Mouse (Mus musculus) forebrain, embryonic 16.5 days (tissue): ENCODE results near the gene Stx7. TPM values are rescaled to one million over a fixed set of nuclear protein-coding genes. Genes with fewer than 3 reads are reported as not detected.

Source experiments
- ATAC-seq: fragments of 200-750 bp; cut with Nextera tagmentation; 2 replicates; pipeline ENCODE4 v1.8.0; 2017; ENCODE audit warnings: mild to moderate bottlenecking, moderate library complexity
- H3K27ac ChIP-seq: fragments of 300-500 bp; sonication (generic); 2 replicates; pipeline ENCODE4 v1.5.1; 2014; ENCODE audit warnings: low read length, control low read depth
- H3K27me3 ChIP-seq: fragments of 300-500 bp; sonication (generic); replicated peaks from 2 replicates; pipeline ENCODE4 v1.6.1; 2014; ENCODE audit warnings: low read length; ENCODE audit not compliant: control insufficient read depth, insufficient read depth
- H3K36me3 ChIP-seq: fragments of 300-500 bp; sonication (generic); 2 replicates; pipeline ENCODE4 v1.6.1; 2014; ENCODE audit not compliant: control insufficient read depth, insufficient read depth
- H3K4me1 ChIP-seq: fragments of 300-500 bp; sonication (generic); replicated peaks from 2 replicates; pipeline ENCODE4 v1.6.1; 2014; ENCODE audit warnings: low read length; ENCODE audit not compliant: control insufficient read depth, insufficient read depth
- H3K4me2 ChIP-seq: fragments of 300-500 bp; sonication (generic); 2 replicates; pipeline ENCODE4 v1.6.1; 2014; ENCODE audit warnings: mild to moderate bottlenecking, low read length, control low read depth
- H3K4me3 ChIP-seq: fragments of 300-500 bp; sonication (generic); replicated peaks from 2 replicates; pipeline ENCODE4 v1.5.1; 2014; ENCODE audit warnings: mild to moderate bottlenecking, low read length, control low read depth
- H3K9ac ChIP-seq: fragments of 300-500 bp; sonication (generic); replicated peaks from 2 replicates; pipeline ENCODE4 v1.6.1; 2014; ENCODE audit warnings: low read depth, low read length, control low read depth
- H3K9me3 ChIP-seq: fragments of 300-500 bp; sonication (generic); 2 replicates; pipeline ENCODE4 v1.6.1; 2016; ENCODE audit warnings: low read length; ENCODE audit not compliant: control insufficient read depth
- WGBS: fragments of 180-500 bp; shearing (Covaris S2); extraction: QIAGEN DNeasy Blood & Tissue Kit; methylation state at CpG from one replicate; pipeline ENCODE4 v1.1.7; 2014; 5-methylcytosine and 5-hydroxymethylcytosine counted together
- polyA plus RNA-seq: library from polyadenylated mRNA; unstranded; fragments of >200 nt; fragmentation: Nextera tagmentation; extraction: Ambion mirVana; gene quantifications from 2 replicates; pipeline ENCODE4 v1.2.1, GENCODE M21; 2015

The Stx7 gene
- polyA plus RNA-seq, 1 experiment from 2014 or later: 301 TPM

- no peaks in the 10 kb centered on the region for H3K9me3 ChIP-seq
- H3K4me1 ChIP-seq: no peaks in the 10 kb centered on the region
- no peaks in the 10 kb centered on the region for H3K36me3 ChIP-seq
- no peak overlapping the region for H3K4me3 ChIP-seq
- ATAC-seq: no peak
- no peaks in the 10 kb centered on the region for H3K27me3 ChIP-seq
- H3K9ac ChIP-seq: no peak overlapping the region
- no peak overlapping the region for H3K27ac ChIP-seq
- 81% methylated on average over 3 of the region's 3 CpGs for WGBS
- no peak overlapping the region for H3K4me2 ChIP-seq
Measured at GRCm38 (mm10) chr10:24200099-24200498, 51.0 kb downstream of the Stx7 start.

- Histone ChIP-seq H3K9me3 (no peaks in the 10 kb centered on the region), H3K27ac (no peak overlapping the region), H3K4me2 (no peak overlapping the region), H3K36me3 (no peaks in the 10 kb centered on the region), H3K27me3 (no peaks in the 10 kb centered on the region), H3K4me1 (no peaks in the 10 kb centered on the region), H3K4me3 (no peak overlapping the region), H3K9ac (no peak overlapping the region)
- ATAC-seq: no peak
- WGBS: 84% methylated on average over 6 of the region's 6 CpGs
Measured at GRCm38 (mm10) chr10:24210075-24210474, 61.0 kb downstream of the Stx7 start.

DNA sequence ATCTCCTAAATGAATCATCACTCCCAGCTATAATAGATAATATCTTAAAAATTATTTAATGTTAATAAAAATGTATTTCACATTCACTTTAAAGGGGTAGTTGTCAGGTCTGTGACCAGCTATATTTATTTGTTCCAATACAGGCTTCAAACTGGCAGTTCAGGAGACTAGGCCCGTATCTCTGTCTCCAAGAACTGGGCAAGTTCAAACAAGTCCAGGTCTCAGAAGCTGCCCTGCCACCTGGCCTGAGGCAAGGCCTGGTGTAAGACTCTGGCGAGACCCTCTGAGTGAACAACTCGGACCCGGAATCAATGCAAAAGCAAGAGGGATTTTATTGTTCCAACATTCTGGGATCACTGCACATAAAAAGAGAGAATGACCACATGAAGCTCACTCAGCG lies 64.2 kb downstream of the Stx7 start:
- 72% methylated on average over 5 of the region's 5 CpGs for WGBS
- H3K4me3 ChIP-seq: no peak overlapping the region
- no peaks in the 10 kb centered on the region for H3K36me3 ChIP-seq
- H3K4me1 ChIP-seq: no peaks in the 10 kb centered on the region
- H3K4me2 ChIP-seq: no peak overlapping the region
- H3K9me3 ChIP-seq: no peaks in the 10 kb centered on the region
- no peaks in the 10 kb centered on the region for H3K27me3 ChIP-seq
- no peak overlapping the region for H3K27ac ChIP-seq
- H3K9ac ChIP-seq: no peak overlapping the region
- ATAC-seq: no peak

GRCm38 (mm10) chr10:24217558-24218268 lies 68.6 kb downstream of the Stx7 start:
- Histone ChIP-seq H3K27ac (no peak overlapping the region), H3K4me3 (no peak overlapping the region), H3K36me3 (no peaks in the 10 kb centered on the region), H3K4me1 (no peaks in the 10 kb centered on the region), H3K9ac (no peak overlapping the region), H3K4me2 (no peak overlapping the region), H3K27me3 (peaks cover 7% of the 10 kb centered on the region; the same call in 1 of the 2 replicates), H3K9me3 (no peaks in the 10 kb centered on the region)
- no peak for ATAC-seq
- 56% methylated on average over 6 of the region's 6 CpGs for WGBS

- no peak for ATAC-seq
- Histone ChIP-seq H3K4me2 (no peak overlapping the region), H3K9ac (no peak overlapping the region), H3K27me3 (peaks cover 19% of the 10 kb centered on the region), H3K27ac (no peak overlapping the region), H3K4me3 (no peak overlapping the region), H3K4me1 (peaks cover 10% of the 10 kb centered on the region), H3K9me3 (no peaks in the 10 kb centered on the region), H3K36me3 (no peaks in the 10 kb centered on the region)
- 74% methylated on average over 5 of the region's 5 CpGs for WGBS
Measured at GRCm38 (mm10) chr10:24220931-24221330, 71.8 kb downstream of the Stx7 start.

DNA sequence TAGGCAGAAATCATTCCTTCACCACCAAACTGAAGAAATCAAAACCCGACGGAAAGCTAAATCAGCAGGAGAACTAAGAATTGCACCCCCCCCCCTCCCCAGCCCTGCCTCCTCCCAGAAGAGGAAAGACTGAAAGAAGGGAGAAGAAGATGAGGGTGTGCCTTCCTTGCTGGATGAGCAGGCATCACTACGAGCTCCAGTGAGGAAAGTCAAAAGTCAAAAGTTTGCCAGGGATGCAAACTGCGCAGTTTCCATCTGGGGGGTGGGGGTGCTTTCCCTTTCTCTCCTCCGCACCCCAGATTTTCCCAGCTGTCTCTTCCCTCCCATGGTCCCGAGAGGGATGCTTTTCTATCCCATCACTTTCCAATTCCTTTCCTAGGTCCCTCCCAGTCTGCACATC lies 73.8 kb downstream of the Stx7 start:
- H3K4me2 ChIP-seq: peak overlapping the region; percentile 88
- H3K9ac ChIP-seq: no peak overlapping the region
- no peak overlapping the region for H3K27ac ChIP-seq
- H3K36me3 ChIP-seq: no peaks in the 10 kb centered on the region
- 8% methylated on average over 6 of the region's 6 CpGs for WGBS
- H3K4me1 ChIP-seq: peaks cover 10% of the 10 kb centered on the region
- no peaks in the 10 kb centered on the region for H3K9me3 ChIP-seq
- H3K4me3 ChIP-seq: peak overlapping the region; percentile 46
- ATAC-seq: no peak; the same call in 1 of the 2 replicates
- H3K27me3 ChIP-seq: peaks cover 19% of the 10 kb centered on the region

- Histone ChIP-seq H3K4me2 (peak within 1 kb of the TSS; percentile 88), H3K27me3 (peaks cover 19% of the 10 kb centered on the region), H3K4me1 (peaks cover 13% of the 10 kb centered on the region), H3K36me3 (no peaks in the 10 kb centered on the region), H3K4me3 (peak within 1 kb of the TSS; percentile 46), H3K9me3 (no peaks in the 10 kb centered on the region), H3K9ac (peak within 1 kb of the TSS; percentile 59), H3K27ac (no peak within 1 kb of the TSS)
- peak; percentile 88 for ATAC-seq
- 2% methylated on average over 56 of the region's 56 CpGs for WGBS
Measured at GRCm38 (mm10) chr10:24223449-24224143, 74.5 kb downstream of the Stx7 start, which contains the start of gene Moxd1. Gene Moxd1 (plus strand): TSS chr10:24223517.

GRCm38 (mm10) chr10:24224591-24224990 lies 75.5 kb downstream of the Stx7 start:
- Histone ChIP-seq H3K36me3 (no peaks in the 10 kb centered on the region), H3K9ac (no peak overlapping the region), H3K4me2 (no peak overlapping the region), H3K27me3 (peaks cover 19% of the 10 kb centered on the region), H3K9me3 (no peaks in the 10 kb centered on the region), H3K4me3 (no peak overlapping the region), H3K27ac (no peak overlapping the region), H3K4me1 (peaks cover 13% of the 10 kb centered on the region)
- no peak for ATAC-seq
- WGBS: 42% methylated on average over 8 of the region's 8 CpGs

DNA sequence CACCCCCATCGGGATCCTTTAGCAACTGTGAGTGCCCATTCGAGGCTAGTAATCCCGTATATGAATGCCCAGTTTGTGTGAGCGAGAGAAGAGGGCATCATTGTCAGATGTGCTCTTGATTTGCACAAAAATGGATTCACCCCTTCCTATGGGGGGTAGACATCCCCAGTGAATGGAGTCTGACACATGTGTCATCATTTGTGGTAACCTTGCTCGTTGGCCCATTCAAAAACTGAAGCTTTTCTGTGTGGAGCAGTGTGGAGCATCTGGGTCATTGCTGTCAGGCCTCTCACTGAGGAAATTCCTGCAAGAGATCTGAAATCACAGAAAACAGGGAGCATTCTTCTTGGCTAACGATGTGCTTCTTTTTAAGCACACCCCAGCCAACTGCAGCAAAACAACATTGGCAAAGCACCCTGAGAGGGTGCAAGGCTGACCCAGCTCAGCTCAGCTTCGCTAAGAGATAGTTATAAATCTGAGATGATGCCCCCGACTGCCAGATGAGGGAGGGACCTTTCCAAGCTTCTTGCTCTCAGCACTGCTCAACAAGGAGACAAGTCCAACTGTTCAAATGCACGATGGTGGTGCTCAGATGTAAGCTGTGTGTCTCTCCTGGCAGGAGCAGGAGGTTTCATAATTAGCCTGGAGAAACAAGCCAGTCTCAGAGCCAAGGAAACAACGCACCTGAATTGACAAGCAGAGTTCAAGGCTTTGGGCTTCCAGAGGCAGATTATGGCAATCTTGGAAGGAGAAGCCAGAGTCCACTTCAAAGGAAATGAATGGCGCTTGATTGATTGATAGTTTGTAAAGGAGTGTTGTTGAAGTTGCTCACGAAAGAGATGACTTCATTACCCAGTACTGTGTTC lies 79.4 kb downstream of the Stx7 start:
- Histone ChIP-seq H3K36me3 (no peaks in the 10 kb centered on the region), H3K4me3 (no peak overlapping the region), H3K27me3 (peaks cover 8% of the 10 kb centered on the region), H3K9me3 (no peaks in the 10 kb centered on the region), H3K27ac (no peak overlapping the region), H3K9ac (no peak overlapping the region), H3K4me1 (peaks cover 8% of the 10 kb centered on the region), H3K4me2 (no peak overlapping the region)
- peak; percentile 35; the same call in 1 of the 2 replicates for ATAC-seq
- WGBS: 22% methylated on average over 12 of the region's 12 CpGs
